Mouse (Mus musculus) limb, embryonic 11.5 days (tissue): ENCODE results near the gene Ranbp3. TPM values are rescaled to one million over a fixed set of nuclear protein-coding genes. Genes with fewer than 3 reads are reported as not detected.

Experiments
- ATAC-seq: fragments of 200-750 bp; cut with Nextera tagmentation; 2 replicates; pipeline ENCODE4 v1.8.0; 2017; ENCODE audit warnings: low read depth; ENCODE audit not compliant: insufficient number of reproducible peaks, low FRiP score, low TSS enrichment
- DNase-seq: peaks from one replicate; pipeline ENCODE4 v3.0.0-alpha.2; 2015; ENCODE audit warnings: low spot score
- H3K27ac ChIP-seq: fragments of 300-500 bp; sonication (generic); replicated peaks from 2 replicates; pipeline ENCODE4 v1.5.1; 2014; ENCODE audit warnings: low read depth, mild to moderate bottlenecking, low read length
- H3K27me3 ChIP-seq: fragments of 300-500 bp; sonication (generic); 2 replicates; pipeline ENCODE4 v1.6.1; 2014; ENCODE audit warnings: mild to moderate bottlenecking, low read length, mixed read lengths; ENCODE audit not compliant: control insufficient read depth, insufficient read depth
- H3K36me3 ChIP-seq: fragments of 300-500 bp; sonication (generic); 2 replicates; pipeline ENCODE4 v1.6.1; 2014; ENCODE audit warnings: mild to moderate bottlenecking, low read length, moderate library complexity, mixed read lengths; ENCODE audit not compliant: control insufficient read depth, insufficient read depth
- H3K4me1 ChIP-seq: fragments of 300-500 bp; sonication (generic); 2 replicates; pipeline ENCODE4 v1.6.1; 2014; ENCODE audit warnings: low read length, mixed read lengths; ENCODE audit not compliant: control insufficient read depth, insufficient read depth
- H3K4me2 ChIP-seq: fragments of 300-500 bp; sonication (generic); 2 replicates; pipeline ENCODE4 v1.6.1; 2014; ENCODE audit warnings: low read depth, mild to moderate bottlenecking, moderate library complexity; ENCODE audit not compliant: severe bottlenecking
- H3K4me3 ChIP-seq: fragments of 300-500 bp; sonication (generic); 2 replicates; pipeline ENCODE4 v1.5.1; 2014; ENCODE audit warnings: low read depth, low read length
- H3K9ac ChIP-seq: fragments of 300-500 bp; sonication (generic); 2 replicates; pipeline ENCODE4 v1.6.1; 2014; ENCODE audit warnings: mild to moderate bottlenecking, low read length
- H3K9me3 ChIP-seq: fragments of 300-500 bp; sonication (generic); 2 replicates; pipeline ENCODE4 v1.6.1; 2016; ENCODE audit warnings: low read length; ENCODE audit not compliant: control insufficient read depth
- WGBS: fragments of 180-500 bp; shearing (Covaris S2); extraction: QIAGEN DNeasy Blood & Tissue Kit; methylation state at CpG from one replicate; pipeline ENCODE4 v1.1.7; 2014; 5-methylcytosine and 5-hydroxymethylcytosine counted together
- polyA plus RNA-seq: library from polyadenylated mRNA; unstranded; fragments of >200 nt; fragmentation: Nextera tagmentation; extraction: Ambion mirVana; gene quantifications from 2 replicates; pipeline ENCODE4 v1.2.1, GENCODE M21; 2014

The Ranbp3 gene
- polyA plus RNA-seq, 1 experiment from 2014 or later: 118 TPM

- H3K9ac ChIP-seq: no peak overlapping the region
- no peak for ATAC-seq
- no peak overlapping the region for H3K4me3 ChIP-seq
- 81% methylated on average over 4 of the region's 4 CpGs for WGBS
- no peak overlapping the region for H3K4me2 ChIP-seq
- H3K4me1 ChIP-seq: no peaks in the 10 kb centered on the region
- H3K27me3 ChIP-seq: no peaks in the 10 kb centered on the region
- no peak overlapping the region for H3K27ac ChIP-seq
- peaks cover 67% of the 10 kb centered on the region for H3K36me3 ChIP-seq
- H3K9me3 ChIP-seq: no peaks in the 10 kb centered on the region
- DNase-seq: no peak
These were observed 35.6 kb downstream of the Ranbp3 start for GRCm38 (mm10) chr17:56708692-56709091.

GRCm38 (mm10) chr17:56709708-56710107, 36.6 kb downstream of the Ranbp3 start:
- H3K9ac ChIP-seq: no peak overlapping the region
- 83% methylated on average over 3 of the region's 3 CpGs for WGBS
- ATAC-seq (no peak), DNase-seq (no peak)
- H3K9me3 ChIP-seq: no peaks in the 10 kb centered on the region
- H3K4me3 ChIP-seq: no peak overlapping the region
- no peaks in the 10 kb centered on the region for H3K27me3 ChIP-seq
- no peaks in the 10 kb centered on the region for H3K4me1 ChIP-seq
- H3K4me2 ChIP-seq: no peak overlapping the region
- no peak overlapping the region for H3K27ac ChIP-seq
- peaks cover 64% of the 10 kb centered on the region for H3K36me3 ChIP-seq

GRCm38 (mm10) chr17:56715360-56715759, 42.3 kb downstream of the Ranbp3 start:
- Histone ChIP-seq H3K9me3 (no peaks in the 10 kb centered on the region), H3K36me3 (peaks cover 21% of the 10 kb centered on the region), H3K9ac (no peak overlapping the region), H3K4me1 (peaks cover 3% of the 10 kb centered on the region; the same call in 1 of the 2 replicates), H3K4me3 (no peak overlapping the region), H3K27me3 (no peaks in the 10 kb centered on the region), H3K27ac (no peak overlapping the region), H3K4me2 (0 out of 2 replicates have a peak overlapping the region, but pooled peaks have one; percentile 87)
- DNase-seq: no peak
- no peak for ATAC-seq
- 63% methylated on average over 11 of the region's 11 CpGs for WGBS

DNA sequence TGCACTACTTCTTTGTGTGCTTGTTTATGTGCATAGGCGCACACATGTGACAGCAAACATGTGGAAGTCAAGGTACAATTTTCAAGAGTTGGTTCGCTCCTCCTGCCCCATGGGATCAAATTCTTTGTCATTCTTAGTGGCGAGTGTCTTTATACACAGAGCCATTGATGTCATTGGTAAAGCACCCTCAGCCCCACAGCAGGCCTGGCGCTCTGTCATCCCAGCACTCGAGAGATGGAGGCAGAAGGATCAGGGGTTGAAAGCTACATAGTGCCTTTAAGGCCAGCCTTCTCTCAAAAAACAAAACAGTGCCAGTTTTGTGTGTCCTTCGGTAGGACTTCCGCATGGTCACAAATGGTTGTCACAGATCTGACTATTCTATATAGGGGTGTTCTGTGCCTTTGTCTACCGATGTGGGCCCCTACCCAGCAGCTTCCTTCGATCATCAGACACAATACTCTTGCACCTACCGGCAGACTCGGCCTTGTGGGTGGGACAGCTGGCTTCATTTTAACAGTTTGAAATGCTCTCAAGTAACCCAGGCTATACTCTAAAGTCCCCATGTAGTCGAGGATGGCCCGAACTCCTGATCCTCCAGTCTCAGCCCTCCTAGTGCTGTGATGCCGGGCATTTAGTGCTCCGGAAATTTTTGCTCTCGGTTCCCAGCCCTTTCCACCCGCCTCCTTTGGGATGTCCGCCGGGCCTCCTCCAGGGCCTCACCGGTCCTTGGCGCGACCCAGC, 43.0 kb downstream of the Ranbp3 start:
- Histone ChIP-seq H3K4me2 (peak overlapping the region; percentile 87), H3K9me3 (no peaks in the 10 kb centered on the region), H3K4me1 (peaks cover 3% of the 10 kb centered on the region; the same call in 1 of the 2 replicates), H3K27ac (no peak overlapping the region), H3K36me3 (peaks cover 15% of the 10 kb centered on the region), H3K9ac (peak overlapping the region; percentile 35), H3K27me3 (no peaks in the 10 kb centered on the region), H3K4me3 (peak overlapping the region; percentile 81)
- ATAC-seq (peak; percentile 0; the same call in 1 of the 2 replicates), DNase-seq (peak; percentile 25)
- WGBS: 27% methylated on average over 22 of the region's 22 CpGs

DNA sequence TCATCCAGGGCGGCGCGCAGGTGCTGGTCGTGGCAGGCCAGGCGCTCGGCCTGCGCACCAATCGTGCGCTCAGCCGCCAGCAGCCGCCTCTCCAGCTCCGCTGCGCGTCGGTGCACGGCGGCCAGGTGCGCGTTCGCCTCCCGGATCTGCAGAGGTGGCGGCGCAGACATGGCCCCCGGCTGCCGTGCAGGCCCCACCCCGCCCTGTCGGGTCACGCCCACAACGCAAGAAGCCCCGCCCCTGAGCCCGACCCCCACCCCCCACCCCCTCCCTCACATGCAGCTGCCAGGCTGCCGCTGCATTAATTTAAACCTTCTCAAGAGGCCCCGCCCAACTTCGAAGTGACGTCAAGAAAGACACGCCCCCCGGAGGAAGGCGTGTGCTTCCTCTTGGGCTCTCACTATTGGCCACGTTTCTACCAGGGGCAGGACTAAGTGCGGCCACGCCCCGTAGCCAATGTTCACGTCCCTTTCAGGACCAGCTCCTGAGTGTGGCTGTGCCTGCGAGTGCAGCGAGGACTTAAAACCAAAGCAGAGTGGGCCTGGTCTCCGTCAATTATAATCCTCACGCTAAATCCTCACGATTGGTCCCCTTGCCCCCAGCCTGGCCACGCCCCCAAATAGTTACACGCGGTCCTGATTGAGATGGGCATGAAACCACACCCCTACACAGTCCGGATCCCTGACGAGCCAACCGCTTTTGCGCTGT, 43.7 kb downstream of the Ranbp3 start:
- ATAC-seq (peak; percentile 90), DNase-seq (peak; percentile 98)
- H3K4me1 ChIP-seq: peaks cover 3% of the 10 kb centered on the region; the same call in 1 of the 2 replicates
- H3K4me3 ChIP-seq: peak overlapping the region; percentile 81
- H3K27me3 ChIP-seq: no peaks in the 10 kb centered on the region
- peak overlapping the region; percentile 35 for H3K9ac ChIP-seq
- peaks cover 12% of the 10 kb centered on the region for H3K36me3 ChIP-seq
- peak overlapping the region; percentile 87 for H3K4me2 ChIP-seq
- under 1% methylated on average over 50 of the region's 55 CpGs for WGBS
- H3K9me3 ChIP-seq: no peaks in the 10 kb centered on the region
- H3K27ac ChIP-seq: no peak overlapping the region

- peak within 1 kb of the TSS; percentile 81 for H3K4me3 ChIP-seq
- H3K27ac ChIP-seq: no peak within 1 kb of the TSS
- no peaks in the 10 kb centered on the region for H3K27me3 ChIP-seq
- WGBS: under 1% methylated on average over 59 of the region's 59 CpGs
- peaks cover 3% of the 10 kb centered on the region; the same call in 1 of the 2 replicates for H3K4me1 ChIP-seq
- peak within 1 kb of the TSS; percentile 87 for H3K4me2 ChIP-seq
- H3K9me3 ChIP-seq: no peaks in the 10 kb centered on the region
- H3K36me3 ChIP-seq: peaks cover 6% of the 10 kb centered on the region
- H3K9ac ChIP-seq: peak within 1 kb of the TSS; percentile 84
- DNase-seq (peak; percentile 99), ATAC-seq (peak; percentile 61)
These were observed 44.4 kb downstream of the Ranbp3 start, which contains the start of the genes Ndufa11 and Vmac for GRCm38 (mm10) chr17:56717363-56718058. TSS of gene Ndufa11 (plus strand) at chr17:56717767. TSS of gene Vmac (minus strand) at chr17:56718022.

- ATAC-seq: no peak
- Histone ChIP-seq H3K27me3 (no peaks in the 10 kb centered on the region), H3K4me3 (no peak overlapping the region), H3K36me3 (peaks cover 2% of the 10 kb centered on the region), H3K27ac (no peak overlapping the region), H3K4me1 (peaks cover 9% of the 10 kb centered on the region), H3K9ac (no peak overlapping the region), H3K4me2 (no peak overlapping the region), H3K9me3 (no peaks in the 10 kb centered on the region)
- no peak for DNase-seq
- WGBS: 26% methylated on average over 5 of the region's 5 CpGs
These were observed 49.3 kb downstream of the Ranbp3 start for GRCm38 (mm10) chr17:56722441-56722840.
